8 mouse cellular contexts compared by ENCODE assay signal in the genomic region with DNA sequence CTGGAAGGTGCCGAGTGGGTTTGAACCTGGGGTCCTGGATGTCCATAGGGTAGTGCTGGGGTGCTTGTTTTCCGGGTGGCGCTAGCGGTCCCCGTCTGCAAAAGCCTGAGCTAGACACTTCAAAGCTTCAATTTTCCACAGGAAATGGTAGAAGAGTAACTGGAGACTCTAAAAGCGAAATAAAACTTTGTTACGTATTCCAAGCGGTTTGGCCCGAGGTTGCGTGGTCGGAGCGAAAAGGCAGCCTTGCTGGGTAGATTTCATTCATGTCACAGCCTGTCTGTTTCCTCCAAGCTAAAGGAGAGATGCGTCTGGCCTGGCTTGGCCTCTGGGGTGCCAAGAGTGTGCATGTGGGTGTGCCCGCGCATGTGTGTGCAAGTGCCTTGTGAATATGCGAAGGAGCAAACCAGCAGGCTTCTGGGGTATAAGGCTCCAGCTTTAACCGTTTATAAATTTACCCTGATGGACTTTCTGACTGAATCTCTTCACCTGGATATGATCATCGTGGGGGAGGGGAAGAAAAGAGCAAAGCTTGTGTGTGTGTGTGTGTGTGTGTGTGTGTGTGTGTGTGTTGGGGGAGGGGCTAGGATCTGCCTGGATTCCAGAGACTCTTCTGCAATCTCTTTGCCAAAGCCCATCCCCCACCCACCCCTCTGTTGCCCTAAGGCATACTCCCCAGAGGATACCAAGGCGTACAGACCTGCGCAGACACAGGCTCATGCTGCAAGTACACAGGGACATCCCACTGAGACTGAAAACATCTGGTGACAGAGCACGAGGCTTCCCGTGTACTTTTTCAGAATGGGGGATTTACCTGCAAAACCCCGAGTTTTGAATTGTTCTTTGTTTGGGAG. TPM values are rescaled to one million over a fixed set of nuclear protein-coding genes. Genes with fewer than 3 reads are reported as not detected.
DNase-seq lines count a peak whose midpoint lies in the region; ATAC-seq lines count a peak whose summit lies in the region.

No protein-coding gene starts in this region.

- H3K9me3 ChIP-seq in lung, embryonic 15.5 days = no peaks in the 10 kb centered on the region
- no peaks in the 10 kb centered on the region for H3K9me3 ChIP-seq in hindbrain, embryonic 14.5 days (ENCODE audit: control insufficient read depth, low read length)
- no peaks in the 10 kb centered on the region for H3K9me3 ChIP-seq in neural tube, embryonic 15.5 days (replicated peaks)
- H3K9me3 ChIP-seq in heart, embryonic 11.5 days (replicated peaks; ENCODE audit: control insufficient read depth, low read length) = no peaks in the 10 kb centered on the region

- peak overlapping the region; percentile 100 for H3K4me2 ChIP-seq in lung, embryonic 15.5 days
- H3K4me2 ChIP-seq in hindbrain, embryonic 14.5 days (replicated peaks) = peak overlapping the region; percentile 96
- H3K4me2 ChIP-seq in neural tube, embryonic 15.5 days = peak overlapping the region; percentile 89
- H3K4me2 ChIP-seq in heart, embryonic 11.5 days = no peak overlapping the region

- no peak for ATAC-seq in lung, embryonic 15.5 days (ENCODE audit: borderline replicate concordance, extremely low read depth, low FRiP score, low TSS enrichment)
- ATAC-seq in hindbrain, embryonic 14.5 days (ENCODE audit: low FRiP score) = no peak
- ATAC-seq in neural tube, embryonic 15.5 days (ENCODE audit: low FRiP score) = no peak
- no peak for ATAC-seq in heart, embryonic 11.5 days (replicated peaks; ENCODE audit: insufficient number of reproducible peaks, low FRiP score, low TSS enrichment)

- H3K9ac ChIP-seq in lung, embryonic 15.5 days = no peak overlapping the region
- peak overlapping the region; percentile 40 for H3K9ac ChIP-seq in hindbrain, embryonic 14.5 days
- peak overlapping the region; percentile 40 for H3K9ac ChIP-seq in neural tube, embryonic 15.5 days (replicated peaks)
- no peak overlapping the region for H3K9ac ChIP-seq in heart, embryonic 11.5 days (ENCODE audit: low read depth, low read length)

- no peak overlapping the region for H3K27ac ChIP-seq in lung, embryonic 15.5 days
- no peak overlapping the region for H3K27ac ChIP-seq in hindbrain, embryonic 14.5 days
- no peak overlapping the region; the same call in 1 of the 2 replicates for H3K27ac ChIP-seq in neural tube, embryonic 15.5 days (replicated peaks)
- no peak overlapping the region for H3K27ac ChIP-seq in heart, embryonic 11.5 days (ENCODE audit: low read depth, low read length)

- no peak overlapping the region for H3K4me3 ChIP-seq in lung, embryonic 15.5 days
- H3K4me3 ChIP-seq in hindbrain, embryonic 14.5 days (replicated peaks; ENCODE audit: low read length) = peak overlapping the region; percentile 71
- peak overlapping the region; percentile 70 for H3K4me3 ChIP-seq in neural tube, embryonic 15.5 days (replicated peaks)
- no peak overlapping the region for H3K4me3 ChIP-seq in heart, embryonic 11.5 days (ENCODE audit: low read depth, low read length)

- H3K27me3 ChIP-seq in lung, embryonic 15.5 days = peaks cover 31% of the 10 kb centered on the region
- H3K27me3 ChIP-seq in hindbrain, embryonic 14.5 days (ENCODE audit: control insufficient read depth, insufficient read depth, low read length) = no peaks in the 10 kb centered on the region
- no peaks in the 10 kb centered on the region for H3K27me3 ChIP-seq in neural tube, embryonic 15.5 days (replicated peaks)
- peaks cover 13% of the 10 kb centered on the region for H3K27me3 ChIP-seq in heart, embryonic 11.5 days (ENCODE audit: control insufficient read depth, insufficient read depth, low read length)

- H3K4me1 ChIP-seq in lung, embryonic 15.5 days = peaks cover 18% of the 10 kb centered on the region
- peaks cover 26% of the 10 kb centered on the region for H3K4me1 ChIP-seq in hindbrain, embryonic 14.5 days (replicated peaks; ENCODE audit: control insufficient read depth, insufficient read depth, low read length)
- H3K4me1 ChIP-seq in neural tube, embryonic 15.5 days = peaks cover 48% of the 10 kb centered on the region
- H3K4me1 ChIP-seq in heart, embryonic 11.5 days (ENCODE audit: control insufficient read depth, insufficient read depth, low read length) = peaks cover 6% of the 10 kb centered on the region; the same call in 1 of the 2 replicates

- 47% methylated on average over 23 of the region's 23 CpGs for WGBS in lung, embryonic 15.5 days
- 43% methylated on average over 23 of the region's 23 CpGs for WGBS in hindbrain, embryonic 14.5 days
- WGBS in neural tube, embryonic 15.5 days = 48% methylated on average over 23 of the region's 23 CpGs
- 50% methylated on average over 23 of the region's 23 CpGs for WGBS in heart, embryonic 11.5 days (ENCODE audit: insufficient replicate concordance)

- H3K36me3 ChIP-seq in lung, embryonic 15.5 days = no peaks in the 10 kb centered on the region
- H3K36me3 ChIP-seq in hindbrain, embryonic 14.5 days (replicated peaks; ENCODE audit: control insufficient read depth, insufficient read depth) = no peaks in the 10 kb centered on the region
- H3K36me3 ChIP-seq in neural tube, embryonic 15.5 days = no peaks in the 10 kb centered on the region
- H3K36me3 ChIP-seq in heart, embryonic 11.5 days (ENCODE audit: control insufficient read depth, insufficient read depth, low read length) = no peaks in the 10 kb centered on the region

- no peak for DNase-seq in lung, postnatal 10 days
- peak; percentile 15 to 18 for DNase-seq in cerebellum, postnatal 14 days
- no peak for DNase-seq in hindbrain, embryonic 14.5 days (ENCODE audit: low spot score)
- no peak for DNase-seq in layer of hippocampus, postnatal 14 days (ENCODE audit: low spot score in 2 of 2)
- DNase-seq in ovary, adult 18-20 months (ENCODE audit: low spot score) = no peak

RNA-seq across cellular contexts. Expression of gene Btbd11, which starts 2.9 kb away (rescaled TPM):
- 1.9 and 2.0 TPM in 2 replicates for polyA plus RNA-seq in lung, embryonic 15.5 days (2015; fragmentation: Nextera tagmentation; extraction: Ambion mirVana)
- polyA plus RNA-seq in hindbrain, embryonic 14.5 days (2014; fragmentation: Nextera tagmentation; extraction: Ambion mirVana) = 28.7 and 32.0 TPM in 2 replicates
- polyA plus RNA-seq in neural tube, embryonic 15.5 days (2015; fragmentation: Nextera tagmentation; extraction: Ambion mirVana) = 24.2 and 24.9 TPM in 2 replicates
- 10 to 100 TPM; 14.2 to 20.9 TPM for total RNA-seq in layer of hippocampus, postnatal 14 days (2021)
- 0.77 and 1.2 TPM in 2 replicates for polyA plus RNA-seq in heart, embryonic 11.5 days (2014; fragmentation: Nextera tagmentation; extraction: Ambion mirVana)

Comparison
In these comparisons a context has a peak if more than half of its experiments do, and no peak if none do; other contexts are left out.
1. H3K4me3 ChIP-seq: peak in hindbrain, embryonic 14.5 days (single experiment) and neural tube, embryonic 15.5 days (single experiment); none in lung, embryonic 15.5 days (single experiment) and heart, embryonic 11.5 days (single experiment).
2. H3K9ac ChIP-seq: peak in hindbrain, embryonic 14.5 days (single experiment) and neural tube, embryonic 15.5 days (single experiment); none in lung, embryonic 15.5 days (single experiment) and heart, embryonic 11.5 days (single experiment).
3. DNase-seq: peak in cerebellum, postnatal 14 days (2 of 2); none in lung, postnatal 10 days (single experiment), hindbrain, embryonic 14.5 days (single experiment), layer of hippocampus, postnatal 14 days (0 of 2) and ovary, adult 18-20 months (single experiment).